Mouse (Mus musculus) embryonic facial prominence, embryonic 11.5 days (tissue): ENCODE results near the gene Nynrin. TPM values are rescaled to one million over a fixed set of nuclear protein-coding genes. Genes with fewer than 3 reads are reported as not detected.

Experiments
- ATAC-seq: fragments of 200-750 bp; cut with Nextera tagmentation; replicated peaks from 2 replicates; pipeline ENCODE4 v1.8.0; 2017; ENCODE audit warnings: low read depth; ENCODE audit not compliant: insufficient number of reproducible peaks, low FRiP score, low TSS enrichment
- DNase-seq: peaks from one replicate; pipeline ENCODE4 v3.0.0-alpha.2; 2015; ENCODE audit warnings: low spot score
- H3K27ac ChIP-seq: fragments of 300-500 bp; sonication (generic); replicated peaks from 2 replicates; pipeline ENCODE4 v1.5.1; 2014; ENCODE audit warnings: mild to moderate bottlenecking, low read depth, low read length, control low read depth
- H3K27me3 ChIP-seq: fragments of 300-500 bp; sonication (generic); 2 replicates; pipeline ENCODE4 v1.6.1; 2014; ENCODE audit warnings: mild to moderate bottlenecking, low read length, moderate library complexity, mixed read lengths; ENCODE audit not compliant: control insufficient read depth, insufficient read depth
- H3K36me3 ChIP-seq: fragments of 300-500 bp; sonication (generic); replicated peaks from 2 replicates; pipeline ENCODE4 v1.6.1; 2014; ENCODE audit warnings: low read depth, mild to moderate bottlenecking, low read length, moderate library complexity, mixed read lengths; ENCODE audit not compliant: control insufficient read depth, insufficient read depth
- H3K4me1 ChIP-seq: fragments of 300-500 bp; sonication (generic); 2 replicates; pipeline ENCODE4 v1.6.1; 2014; ENCODE audit warnings: low read length, mixed read lengths; ENCODE audit not compliant: control insufficient read depth, insufficient read depth
- H3K4me2 ChIP-seq: fragments of 300-500 bp; sonication (generic); 2 replicates; pipeline ENCODE4 v1.6.1; 2014; ENCODE audit warnings: low read depth, mild to moderate bottlenecking, control low read depth, low read length, moderate library complexity
- H3K4me3 ChIP-seq: fragments of 300-500 bp; sonication (generic); 2 replicates; pipeline ENCODE4 v1.5.1; 2014; ENCODE audit warnings: low read depth, low read length, control low read depth
- H3K9ac ChIP-seq: fragments of 300-500 bp; sonication (generic); replicated peaks from 2 replicates; pipeline ENCODE4 v1.6.1; 2014; ENCODE audit warnings: mild to moderate bottlenecking, control low read depth, low read length
- H3K9me3 ChIP-seq: fragments of 300-500 bp; sonication (generic); replicated peaks from 2 replicates; pipeline ENCODE4 v1.6.1; 2016; ENCODE audit warnings: mild to moderate bottlenecking, low read length, inconsistent platforms, mixed read lengths; ENCODE audit not compliant: control insufficient read depth
- WGBS: fragments of 180-500 bp; shearing (Covaris S2); extraction: QIAGEN DNeasy Blood & Tissue Kit; methylation state at CpG from one replicate; pipeline ENCODE4 v1.1.7; 2014; 5-methylcytosine and 5-hydroxymethylcytosine counted together
- polyA plus RNA-seq: library from polyadenylated mRNA; unstranded; fragments of >200 nt; fragmentation: Nextera tagmentation; extraction: Ambion mirVana; gene quantifications from 2 replicates; pipeline ENCODE4 v1.2.1, GENCODE M21; 2014

Gene Nynrin
- polyA plus RNA-seq, 1 experiment from 2014 or later = 13.6 TPM

DNA sequence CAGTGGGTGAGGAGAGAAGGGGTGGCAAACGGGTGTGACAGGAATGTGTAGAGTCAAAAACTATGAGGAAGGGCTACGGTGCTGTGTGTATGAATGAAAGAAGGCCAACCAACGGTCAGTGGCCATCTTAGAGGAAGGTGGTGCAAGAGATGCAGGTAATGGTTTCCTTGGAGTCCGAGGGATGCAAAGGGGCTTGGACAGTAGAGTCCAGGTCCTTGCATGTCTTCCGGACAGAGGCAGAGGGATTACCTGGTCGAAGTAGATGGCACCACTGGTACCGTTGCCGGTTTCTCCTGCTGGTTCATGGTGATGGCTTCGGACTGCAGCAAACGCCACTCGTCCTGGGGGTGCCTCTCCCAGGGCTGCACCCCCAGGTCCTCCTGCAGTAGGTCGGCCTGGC lies 29.9 kb downstream of the Nynrin start:
- Histone ChIP-seq H3K27me3 (no peaks in the 10 kb centered on the region), H3K4me1 (no peaks in the 10 kb centered on the region), H3K9me3 (no peaks in the 10 kb centered on the region), H3K27ac (no peak overlapping the region), H3K36me3 (peaks cover 9% of the 10 kb centered on the region), H3K4me2 (no peak overlapping the region), H3K4me3 (no peak overlapping the region), H3K9ac (no peak overlapping the region)
- ATAC-seq (no peak), DNase-seq (no peak)
- WGBS = 91% methylated on average over 12 of the region's 12 CpGs

DNA sequence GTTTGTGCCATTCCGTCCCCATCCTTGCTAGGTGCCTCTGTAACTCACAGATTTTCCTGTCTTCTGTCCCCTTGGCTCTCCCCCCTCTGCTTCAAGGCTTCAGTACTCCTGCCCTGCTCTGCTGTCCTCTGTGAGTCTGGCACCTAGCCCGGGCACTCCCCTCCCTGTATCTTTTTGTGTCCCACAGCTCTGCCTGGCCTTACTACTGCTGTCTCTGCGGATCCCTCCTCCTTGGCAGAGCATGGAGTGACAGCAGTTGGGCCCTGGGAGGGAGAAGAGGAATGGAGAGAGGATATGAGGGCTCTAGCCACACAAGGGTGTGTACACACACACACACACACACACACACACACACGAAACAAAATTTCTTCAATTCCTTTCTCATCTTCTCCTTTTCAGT lies 30.4 kb downstream of the Nynrin start, which contains the start of gene Cbln3:
TSS of gene Cbln3 (minus strand) at position 227 of the 400 bp plus-strand sequence.
- Histone ChIP-seq H3K4me1 (no peaks in the 10 kb centered on the region), H3K4me2 (peak within 1 kb of the TSS; percentile 85)
- DNase-seq = no peak

DNA sequence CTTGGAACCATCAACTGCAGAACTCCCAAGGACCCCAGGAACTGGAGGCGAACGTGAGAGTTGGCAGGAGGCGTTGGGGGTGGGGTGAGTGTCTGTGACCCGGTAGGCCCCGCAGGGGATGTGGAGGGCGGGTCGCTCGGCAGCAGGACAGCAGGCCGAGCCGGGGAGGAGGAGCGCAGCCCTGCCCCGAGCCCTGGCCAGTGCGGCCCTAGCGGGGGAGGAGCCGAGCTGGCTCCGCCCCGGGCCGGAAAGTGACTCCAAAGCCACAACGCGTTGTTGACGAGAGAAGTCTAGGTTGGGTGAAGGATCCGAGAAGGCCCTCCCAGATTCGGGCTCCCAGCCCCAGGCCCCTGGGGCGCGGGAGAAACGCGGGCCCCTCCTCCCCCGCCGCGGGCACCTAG lies 30.9 kb downstream of the Nynrin start, which contains the start of gene Khnyn:
TSS of gene Khnyn (plus strand) at position 235 of the 401 bp plus-strand sequence.
- DNase-seq (peak; percentile 93), ATAC-seq (peak; percentile 93)
- Histone ChIP-seq H3K27me3 (no peaks in the 10 kb centered on the region), H3K9me3 (no peaks in the 10 kb centered on the region), H3K4me2 (peak within 1 kb of the TSS; percentile 85), H3K4me3 (peak within 1 kb of the TSS; percentile 76), H3K36me3 (peaks cover 9% of the 10 kb centered on the region), H3K4me1 (no peaks in the 10 kb centered on the region), H3K9ac (peak within 1 kb of the TSS; percentile 74), H3K27ac (peak within 1 kb of the TSS; percentile 84)
- WGBS = under 1% methylated on average over 29 of the region's 30 CpGs

More for the DNA sequence above, 30.4 kb downstream of the Nynrin start, which contains the start of gene Cbln3:
- Histone ChIP-seq H3K27me3 (no peaks in the 10 kb centered on the region), H3K27ac (peak within 1 kb of the TSS; percentile 84), H3K9me3 (no peaks in the 10 kb centered on the region), H3K36me3 (peaks cover 9% of the 10 kb centered on the region), H3K9ac (peak within 1 kb of the TSS; percentile 74), H3K4me3 (peak within 1 kb of the TSS; percentile 76)
- 36% methylated on average over 4 of the region's 4 CpGs for WGBS
- peak; percentile 29; the same call in 1 of the 2 replicates for ATAC-seq

DNA sequence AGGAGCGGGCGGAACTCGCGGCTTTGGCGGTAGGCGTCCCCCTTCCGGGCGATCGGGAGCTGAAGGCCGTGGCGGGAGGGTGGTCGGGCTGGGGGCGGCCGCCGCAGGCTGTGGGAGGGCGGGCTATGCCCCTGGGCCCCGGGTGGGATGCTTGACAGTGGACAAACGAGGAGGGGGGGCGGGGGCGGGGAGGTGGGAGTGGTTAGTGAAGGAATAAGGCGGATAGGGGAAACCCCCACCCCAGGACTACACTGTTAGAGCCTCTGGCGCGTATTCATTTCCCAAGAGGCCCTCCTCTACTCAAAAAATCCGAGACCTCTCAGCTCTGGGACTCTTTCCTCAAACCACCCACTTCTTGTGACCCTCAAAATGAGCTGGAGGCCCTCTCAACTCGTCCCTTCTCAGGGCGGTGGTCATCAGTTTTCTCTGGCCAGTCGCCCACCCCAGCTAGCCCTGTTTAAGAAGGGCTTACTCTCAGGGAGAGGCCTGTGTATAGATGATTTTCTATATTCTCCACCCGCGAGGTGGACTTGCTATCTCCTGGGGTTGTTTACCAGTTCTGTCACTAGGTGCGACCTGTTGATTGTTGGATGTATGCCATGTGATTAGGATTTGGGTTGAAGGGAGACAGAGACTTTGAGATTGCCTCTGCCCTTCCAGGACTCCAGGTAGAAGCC lies 31.4 kb downstream of the Nynrin start:
- H3K4me3 ChIP-seq = peak overlapping the region; percentile 76

DNA sequence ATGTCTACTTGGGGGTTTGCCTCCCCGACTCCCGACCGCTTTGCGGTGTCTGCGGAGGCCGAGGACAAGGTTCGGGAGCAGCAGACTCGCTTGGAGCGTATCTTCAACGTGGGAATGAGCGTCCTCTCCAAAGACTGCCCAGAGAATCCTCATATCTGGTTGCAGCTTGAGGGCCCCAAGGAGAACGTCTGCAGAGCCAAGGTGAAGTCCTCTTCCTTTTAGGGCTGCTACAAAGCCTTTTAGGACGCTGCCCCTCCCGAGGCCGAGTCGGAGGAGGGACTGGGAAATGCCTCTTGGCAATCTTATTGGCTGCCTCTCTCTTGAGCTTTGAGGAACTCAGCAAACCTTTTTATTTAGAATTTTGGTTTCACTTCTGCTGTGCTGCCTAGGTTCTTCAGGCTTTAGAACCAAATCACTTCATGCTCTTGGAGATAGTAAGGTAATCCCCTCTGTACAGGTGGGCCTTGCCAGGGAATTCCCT lies 32.0 kb downstream of the Nynrin start:
- H3K36me3 ChIP-seq = peaks cover 9% of the 10 kb centered on the region
- peak; percentile 23 for DNase-seq
- peak overlapping the region; percentile 85 for H3K4me2 ChIP-seq
- no peaks in the 10 kb centered on the region for H3K9me3 ChIP-seq
- peak overlapping the region; percentile 84; the same call in 1 of the 2 replicates for H3K27ac ChIP-seq
- H3K4me1 ChIP-seq = no peaks in the 10 kb centered on the region
- WGBS = 11% methylated on average over 16 of the region's 16 CpGs
- peak overlapping the region; percentile 74 for H3K9ac ChIP-seq
- ATAC-seq = no peak
- H3K4me3 ChIP-seq = peak overlapping the region; percentile 76
- no peaks in the 10 kb centered on the region for H3K27me3 ChIP-seq

More for the DNA sequence above, 31.4 kb downstream of the Nynrin start:
- no peaks in the 10 kb centered on the region for H3K27me3 ChIP-seq
- peak; percentile 56 for DNase-seq
- 0% methylated on average over 15 of the region's 30 CpGs for WGBS
- H3K36me3 ChIP-seq = peaks cover 9% of the 10 kb centered on the region
- H3K9ac ChIP-seq = peak overlapping the region; percentile 74
- peak overlapping the region; percentile 84 for H3K27ac ChIP-seq
- H3K4me2 ChIP-seq = peak overlapping the region; percentile 85
- peak; percentile 67 for ATAC-seq
- no peaks in the 10 kb centered on the region for H3K9me3 ChIP-seq
- no peaks in the 10 kb centered on the region for H3K4me1 ChIP-seq

DNA sequence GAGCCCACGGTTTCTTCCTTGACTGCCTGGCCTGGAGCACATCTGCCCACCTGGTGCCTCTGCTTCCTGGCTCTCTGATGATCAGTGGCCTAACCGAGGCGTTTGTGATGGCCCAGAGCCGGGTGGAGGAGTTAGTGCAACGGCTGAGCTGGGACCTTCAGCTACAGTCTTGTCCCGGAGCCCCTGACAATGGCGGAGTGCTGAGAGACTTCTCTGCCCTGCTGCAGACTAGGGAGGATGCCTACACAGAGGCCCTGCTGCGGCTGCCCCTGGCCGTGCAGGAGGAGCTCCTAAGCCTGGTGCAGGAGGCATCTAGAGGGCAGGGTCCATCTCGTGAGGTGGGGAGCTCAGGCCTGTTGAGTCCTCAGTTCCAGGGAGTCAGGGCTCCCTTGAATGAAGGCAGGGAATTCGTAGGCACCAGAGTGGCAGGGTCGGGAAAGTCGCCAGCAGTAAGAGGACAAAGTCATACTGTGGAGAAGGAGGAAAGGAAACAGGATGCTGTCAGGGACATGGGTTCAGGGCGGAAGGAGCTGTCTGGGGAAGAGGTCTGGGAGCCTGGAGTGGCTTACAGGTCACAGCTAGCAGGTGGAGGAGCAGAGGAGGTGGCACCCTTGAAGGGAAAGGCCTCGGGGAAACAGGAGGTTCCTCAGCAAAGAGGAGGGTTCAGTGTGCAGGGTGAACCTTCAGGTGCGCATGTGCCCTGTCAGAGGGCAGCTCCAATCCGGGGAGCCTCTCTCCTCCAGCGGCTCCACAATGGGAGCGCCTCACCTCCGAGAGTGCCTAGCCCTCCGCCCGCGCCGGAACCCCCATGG lies 33.0 kb downstream of the Nynrin start:
- DNase-seq (no peak), ATAC-seq (no peak)
- Histone ChIP-seq H3K27ac (no peak overlapping the region), H3K9me3 (no peaks in the 10 kb centered on the region), H3K27me3 (no peaks in the 10 kb centered on the region), H3K4me2 (no peak overlapping the region), H3K4me1 (no peaks in the 10 kb centered on the region), H3K4me3 (no peak overlapping the region), H3K36me3 (peaks cover 13% of the 10 kb centered on the region), H3K9ac (0 out of 2 replicates have a peak overlapping the region, but pooled peaks have one; percentile 5)
- WGBS = 80% methylated on average over 24 of the region's 24 CpGs

DNA sequence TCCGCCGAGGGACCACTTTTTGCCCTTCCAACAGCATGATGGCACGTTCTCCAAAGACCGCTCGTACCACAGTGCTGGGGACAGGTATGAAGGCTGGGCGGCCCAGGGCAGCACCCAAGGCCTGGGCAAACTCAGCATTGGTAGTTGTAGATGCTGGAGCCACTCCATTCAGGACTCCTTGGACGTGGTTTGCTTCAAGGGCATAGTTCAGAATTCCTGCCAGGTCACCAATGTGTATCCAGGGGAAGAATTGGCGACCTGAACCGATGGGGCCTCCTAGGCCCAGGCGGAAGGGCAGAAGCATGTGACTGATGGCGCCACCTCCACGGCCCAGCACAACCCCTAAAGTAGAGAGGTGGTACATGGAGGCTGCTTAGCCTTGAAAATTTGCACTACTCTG lies 43.9 kb downstream of the Nynrin start:
- Histone ChIP-seq H3K4me3 (no peak overlapping the region), H3K4me1 (no peaks in the 10 kb centered on the region), H3K4me2 (no peak overlapping the region), H3K9me3 (no peaks in the 10 kb centered on the region), H3K36me3 (peaks cover 7% of the 10 kb centered on the region; the same call in 1 of the 2 replicates), H3K27me3 (no peaks in the 10 kb centered on the region), H3K27ac (no peak overlapping the region), H3K9ac (no peak overlapping the region)
- no peak for DNase-seq
- no peak for ATAC-seq
- WGBS = 93% methylated on average over 12 of the region's 12 CpGs
